Mouse (Mus musculus) heart, postnatal 0 days (tissue): ENCODE measurements around the gene Trim2. TPM values are rescaled to one million over a fixed set of nuclear protein-coding genes. Genes with fewer than 3 reads are reported as not detected.

Source experiments
- ATAC-seq: fragments of 200-750 bp; cut with Nextera tagmentation; 2 replicates; pipeline ENCODE4 v1.8.0; 2017; ENCODE audit warnings: low read depth, moderate number of reproducible peaks, moderate library complexity; ENCODE audit not compliant: insufficient read depth
- DNase-seq: peaks from one replicate; pipeline ENCODE4 v3.0.0-alpha.2; 2016; ENCODE audit warnings: low spot score
- H3K27ac ChIP-seq: fragments of 300-500 bp; sonication (generic); 2 replicates; pipeline ENCODE4 v1.5.1; 2014; ENCODE audit warnings: low read depth, mild to moderate bottlenecking
- H3K27me3 ChIP-seq: fragments of 300-500 bp; sonication (generic); 2 replicates; pipeline ENCODE4 v1.6.1; 2014; ENCODE audit warnings: low read length, mixed read lengths; ENCODE audit not compliant: control insufficient read depth, insufficient read depth
- H3K36me3 ChIP-seq: fragments of 300-500 bp; sonication (generic); replicated peaks from 2 replicates; pipeline ENCODE4 v1.6.1; 2014; ENCODE audit warnings: low read length, mixed read lengths; ENCODE audit not compliant: control insufficient read depth, insufficient read depth
- H3K4me1 ChIP-seq: fragments of 300-500 bp; sonication (generic); 2 replicates; pipeline ENCODE4 v1.6.1; 2014; ENCODE audit warnings: antibody characterized with exemption; ENCODE audit not compliant: control insufficient read depth, insufficient read depth
- H3K4me2 ChIP-seq: fragments of 300-500 bp; sonication (generic); 2 replicates; pipeline ENCODE4 v1.6.1; 2014; ENCODE audit warnings: low read depth, mild to moderate bottlenecking, low read length, moderate library complexity
- H3K4me3 ChIP-seq: fragments of 300-500 bp; sonication (generic); 2 replicates; pipeline ENCODE4 v1.5.1; 2014; ENCODE audit warnings: low read depth, low read length
- H3K9ac ChIP-seq: fragments of 300-500 bp; sonication (generic); replicated peaks from 2 replicates; pipeline ENCODE4 v1.6.1; 2014; ENCODE audit warnings: low read depth, low read length, mixed read lengths
- H3K9me3 ChIP-seq: fragments of 300-500 bp; sonication (generic); replicated peaks from 2 replicates; pipeline ENCODE4 v1.6.1; 2016; ENCODE audit warnings: low read length; ENCODE audit not compliant: control insufficient read depth
- CTCF ChIP-seq: IDR thresholded peaks from 2 replicates; pipeline ENCODE4 v1.5.1; 2016; ENCODE audit warnings: antibody characterized with exemption, control low read depth, low read depth
- EP300 ChIP-seq: IDR thresholded peaks from 2 replicates; pipeline ENCODE4 v1.6.1; 2016; ENCODE audit warnings: antibody characterized with exemption, low read depth
- WGBS: fragments of 180-500 bp; shearing (Covaris S2); extraction: QIAGEN DNeasy Blood & Tissue Kit; methylation state at CpG from one replicate; pipeline ENCODE4 v1.1.7; 2014; 5-methylcytosine and 5-hydroxymethylcytosine counted together
- polyA plus RNA-seq: library from polyadenylated mRNA; unstranded; fragments of >200 nt; fragmentation: Nextera tagmentation; extraction: Ambion mirVana; gene quantifications from 2 replicates; pipeline ENCODE4 v1.2.1, GENCODE M21; 2015
- total RNA-seq: library from RNA; depleted of rRNA; stranded (reverse); fragments of >200 nt; gene quantifications from 2 replicates; pipeline ENCODE4 v1.2.3, GENCODE M21; 2014; ENCODE audit warnings: low replicate concordance; rRNA removed

Trim2 gene
- total and polyA plus RNA-seq, 2 experiments from 2014 or later, result 6.0 to 6.1 TPM

GRCm38 (mm10) chr3:84118718-84119117, 188.0 kb downstream of the Trim2 start:
- H3K4me3 ChIP-seq, result no peak overlapping the region
- H3K27ac ChIP-seq, result no peak overlapping the region
- H3K27me3 ChIP-seq, result no peaks in the 10 kb centered on the region
- H3K4me2 ChIP-seq, result no peak overlapping the region
- DNase-seq, result no peak
- no peaks in the 10 kb centered on the region for H3K4me1 ChIP-seq
- H3K9me3 ChIP-seq, result no peaks in the 10 kb centered on the region
- ATAC-seq, result no peak
- TF ChIP-seq EP300 (no peak), CTCF (no peak)
- no peak overlapping the region for H3K9ac ChIP-seq
- WGBS, result 77% methylated on average over 7 of the region's 7 CpGs
- H3K36me3 ChIP-seq, result no peaks in the 10 kb centered on the region

GRCm38 (mm10) chr3:84118178-84118577, 188.5 kb downstream of the Trim2 start:
- TF ChIP-seq CTCF (no peak), EP300 (no peak)
- no peak overlapping the region for H3K4me3 ChIP-seq
- no peak overlapping the region for H3K27ac ChIP-seq
- no peaks in the 10 kb centered on the region for H3K4me1 ChIP-seq
- WGBS, result 69% methylated on average over 7 of the region's 7 CpGs
- no peak for DNase-seq
- H3K9ac ChIP-seq, result no peak overlapping the region
- H3K9me3 ChIP-seq, result no peaks in the 10 kb centered on the region
- no peak for ATAC-seq
- H3K27me3 ChIP-seq, result no peaks in the 10 kb centered on the region
- no peaks in the 10 kb centered on the region for H3K36me3 ChIP-seq
- H3K4me2 ChIP-seq, result no peak overlapping the region

Other genes with a start within 250 kb of the Trim2 start
- gene Mnd1, start 151.1 kb downstream of the Trim2 start, total RNA-seq, result not detected in 2 replicates
- 6.6 and 7.5 TPM in 2 replicates for gene Mnd1, start 151.1 kb downstream of the Trim2 start, polyA plus RNA-seq
- gene Gm6525, start 132.8 kb downstream of the Trim2 start, total RNA-seq, result 0.38 TPM in 1 of 2 replicates, not detected in the other
- gene Gm6525, start 132.8 kb downstream of the Trim2 start, polyA plus RNA-seq, result 0.11 and 0.22 TPM in 2 replicates
- 1.2 and 1.5 TPM in 2 replicates for gene Fhdc1, start 173.6 kb upstream of the Trim2 start, total RNA-seq
- 0.48 and 0.71 TPM in 2 replicates for gene Fhdc1, start 173.6 kb upstream of the Trim2 start, polyA plus RNA-seq